Mouse (Mus musculus) thymus, adult 2 months (tissue): ENCODE measurements around the gene Pkd1l1. TPM values are rescaled to one million over a fixed set of nuclear protein-coding genes. Genes with fewer than 3 reads are reported as not detected.

Source experiments
- DNase-seq: peaks from one replicate; pipeline ENCODE4 v3.0.0; 2021
- H3K27ac ChIP-seq: fragments of 200-500 bp; 2 replicates; pipeline ENCODE4 v1.5.1; 2012; ENCODE audit warnings: low read length, control low read depth; ENCODE audit not compliant: control insufficient read depth, insufficient read depth
- H3K27me3 ChIP-seq: fragments of 200-500 bp; 2 replicates; pipeline ENCODE4 v1.6.1; 2012; ENCODE audit warnings: mild to moderate bottlenecking, low read length, moderate library complexity, mixed read lengths; ENCODE audit not compliant: control insufficient read depth, insufficient read depth
- H3K36me3 ChIP-seq: fragments of 200-500 bp; 2 replicates; pipeline ENCODE4 v1.6.1; 2012; ENCODE audit warnings: mild to moderate bottlenecking, low read length, moderate library complexity; ENCODE audit not compliant: control insufficient read depth, insufficient read depth
- H3K4me1 ChIP-seq: fragments of 200-500 bp; replicated peaks from 2 replicates; pipeline ENCODE4 v1.6.1; 2012; ENCODE audit warnings: low read length; ENCODE audit not compliant: control insufficient read depth, insufficient read depth
- H3K4me3 ChIP-seq: fragments of 200-500 bp; 2 replicates; pipeline ENCODE4 v1.5.1; 2012; ENCODE audit warnings: mild to moderate bottlenecking, low read length, control low read depth, moderate library complexity; ENCODE audit not compliant: control insufficient read depth, insufficient read depth
- CTCF ChIP-seq: fragments of 200-500 bp; IDR thresholded peaks from 2 replicates; pipeline ENCODE4 v1.5.1; 2012; ENCODE audit warnings: mild to moderate bottlenecking, control low read depth, low read length, moderate library complexity, borderline replicate concordance; ENCODE audit not compliant: control insufficient read depth, poor library complexity, insufficient read depth; ENCODE audit errors: extremely low read depth
- POLR2A ChIP-seq: fragments of 200-500 bp; IDR thresholded peaks from 2 replicates; pipeline ENCODE4 v1.6.1; 2012; ENCODE audit warnings: mild to moderate bottlenecking, low read length, control low read depth, moderate library complexity; ENCODE audit not compliant: control insufficient read depth, poor library complexity, insufficient read depth; ENCODE audit errors: extremely low read depth
- WGBS: fragments of 180-500 bp; shearing (Covaris S2); methylation state at CpG from one replicate; pipeline ENCODE4 v1.1.7; 2018; 5-methylcytosine and 5-hydroxymethylcytosine counted together
- polyA plus RNA-seq: library from polyadenylated mRNA; depleted of rRNA; stranded (reverse); fragments of >200 nt; gene quantifications from 2 replicates; pipeline ENCODE4 v1.2.3, GENCODE M21; 2012

Gene Pkd1l1
- polyA plus RNA-seq, 1 experiment: 0.30 TPM

DNA sequence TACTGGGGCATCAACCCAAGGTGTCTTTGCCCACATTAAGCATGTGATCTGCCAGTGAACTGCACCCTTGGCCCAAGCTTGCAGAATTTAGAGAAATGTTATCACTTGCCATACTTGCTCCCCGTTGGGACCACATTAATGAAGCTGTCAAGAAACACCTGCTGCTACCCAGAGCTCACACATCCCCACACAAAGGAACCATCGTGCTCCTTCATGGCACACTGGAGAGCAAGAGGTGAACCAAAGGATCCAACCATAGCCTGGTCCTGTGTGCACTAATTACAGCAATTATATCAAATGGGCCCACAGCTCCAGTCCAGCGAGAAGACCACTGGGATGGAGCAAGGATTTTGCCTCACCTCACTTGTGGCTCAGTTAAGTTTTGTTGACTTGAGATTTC, 114.0 kb downstream of the Pkd1l1 start:
- DNase-seq: no peak
- no peaks in the 10 kb centered on the region for H3K27me3 ChIP-seq
- no peak overlapping the region for H3K27ac ChIP-seq
- WGBS: 43% methylated on average over 3 of the region's 3 CpGs
- H3K4me3 ChIP-seq: no peak overlapping the region
- no peak for TF ChIP-seq POLR2A
- H3K4me1 ChIP-seq: no peaks in the 10 kb centered on the region
- no peaks in the 10 kb centered on the region for H3K36me3 ChIP-seq

DNA sequence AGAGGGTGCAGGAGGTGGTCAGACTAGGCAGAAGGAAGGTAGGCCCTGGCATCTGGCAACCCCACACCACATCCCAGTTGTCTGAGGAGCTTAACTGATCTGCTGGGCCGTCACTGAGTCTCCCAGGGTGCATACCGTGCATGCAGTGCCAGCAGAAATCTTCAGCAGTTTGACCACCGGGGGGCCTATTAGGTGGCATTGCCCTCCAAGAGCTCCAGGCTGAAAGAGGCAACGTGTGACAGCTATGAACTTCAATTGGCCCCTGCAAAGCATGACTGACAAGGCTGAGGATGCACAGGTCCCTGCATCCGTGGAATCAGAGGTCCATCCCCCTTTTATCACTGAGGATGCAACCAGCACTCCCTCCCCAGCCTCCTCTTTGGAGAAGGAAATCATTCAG, 116.9 kb downstream of the Pkd1l1 start:
- H3K4me3 ChIP-seq: no peak overlapping the region
- no peaks in the 10 kb centered on the region for H3K4me1 ChIP-seq
- no peak for DNase-seq
- no peak overlapping the region for H3K27ac ChIP-seq
- H3K27me3 ChIP-seq: no peaks in the 10 kb centered on the region
- no peak for TF ChIP-seq CTCF
- no peaks in the 10 kb centered on the region for H3K36me3 ChIP-seq
- WGBS: 75% methylated on average over 5 of the region's 5 CpGs

DNA sequence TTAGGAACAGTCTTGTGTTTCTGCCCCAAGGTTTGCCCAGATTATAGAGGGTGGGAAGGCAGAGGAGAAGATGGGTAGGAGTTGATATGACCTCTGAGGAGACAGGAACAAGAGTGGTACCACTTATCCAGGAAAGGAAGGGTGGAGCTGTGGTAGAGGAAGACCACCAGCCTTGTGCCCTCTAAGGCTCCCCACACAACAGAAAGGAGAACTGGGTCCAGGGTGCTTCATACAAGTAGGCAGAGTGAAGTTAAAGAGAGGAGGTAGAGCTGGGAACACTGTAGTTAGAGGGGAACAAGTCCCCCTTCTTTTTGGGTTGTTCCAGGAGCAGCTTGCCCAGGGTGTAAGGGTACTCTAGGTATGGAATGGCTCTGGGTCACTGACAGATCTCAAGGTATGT, 125.0 kb downstream of the Pkd1l1 start:
- H3K4me1 ChIP-seq: no peaks in the 10 kb centered on the region
- no peaks in the 10 kb centered on the region for H3K27me3 ChIP-seq
- no peak overlapping the region for H3K27ac ChIP-seq
- DNase-seq: no peak
- H3K4me3 ChIP-seq: no peak overlapping the region
- TF ChIP-seq CTCF (no peak), POLR2A (no peak)
- H3K36me3 ChIP-seq: no peaks in the 10 kb centered on the region

DNA sequence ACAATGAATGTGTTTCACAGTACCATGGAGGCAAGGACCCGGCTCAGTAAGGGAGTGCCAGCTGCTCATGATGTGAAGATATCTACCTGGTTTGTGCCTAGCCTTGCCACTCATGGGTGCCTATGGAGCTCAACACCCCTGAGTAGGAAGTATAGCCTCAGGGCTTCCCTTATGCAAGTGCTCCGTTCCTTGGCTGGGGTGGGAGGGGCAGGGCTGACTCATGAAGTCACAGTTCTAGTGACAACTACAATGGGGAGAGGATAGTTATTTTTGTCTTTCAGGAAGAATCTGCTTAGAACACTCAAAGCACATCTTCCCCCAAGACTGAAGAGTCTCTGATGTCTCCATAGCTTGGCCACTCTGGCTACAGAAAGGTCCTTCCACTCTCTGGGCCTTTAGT, 125.4 kb downstream of the Pkd1l1 start:
- DNase-seq: no peak
- Histone ChIP-seq H3K27ac (no peak overlapping the region), H3K4me3 (no peak overlapping the region), H3K36me3 (no peaks in the 10 kb centered on the region), H3K4me1 (no peaks in the 10 kb centered on the region), H3K27me3 (no peaks in the 10 kb centered on the region)
- TF ChIP-seq CTCF: no peak
- TF ChIP-seq POLR2A: no peak
- WGBS: 81% methylated on average over 2 of the region's 2 CpGs

DNA sequence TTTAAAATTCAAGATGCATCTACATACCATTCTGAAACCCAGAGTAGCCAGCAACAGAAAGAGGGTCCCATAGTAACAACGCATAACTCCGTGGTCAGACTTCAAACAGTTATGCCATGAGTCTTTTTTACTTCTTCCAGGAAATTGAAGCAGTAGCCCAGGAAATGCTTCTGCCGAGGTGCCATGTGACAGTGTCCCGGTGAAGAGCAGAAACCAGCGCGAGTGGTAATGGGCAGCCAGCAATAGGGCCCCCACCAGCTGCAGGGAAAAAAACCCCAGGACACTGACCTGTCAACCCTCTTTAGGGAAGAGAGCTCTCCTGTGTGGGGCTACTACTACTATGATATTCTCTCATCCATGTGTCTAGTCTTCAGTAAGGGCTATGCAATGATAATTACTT, 136.9 kb downstream of the Pkd1l1 start:
- no peaks in the 10 kb centered on the region for H3K36me3 ChIP-seq
- DNase-seq: no peak
- no peaks in the 10 kb centered on the region for H3K4me1 ChIP-seq
- H3K27ac ChIP-seq: no peak overlapping the region
- no peaks in the 10 kb centered on the region for H3K27me3 ChIP-seq
- 87% methylated on average over 6 of the region's 6 CpGs for WGBS
- TF ChIP-seq CTCF: no peak
- TF ChIP-seq POLR2A: no peak
- no peak overlapping the region for H3K4me3 ChIP-seq

DNA sequence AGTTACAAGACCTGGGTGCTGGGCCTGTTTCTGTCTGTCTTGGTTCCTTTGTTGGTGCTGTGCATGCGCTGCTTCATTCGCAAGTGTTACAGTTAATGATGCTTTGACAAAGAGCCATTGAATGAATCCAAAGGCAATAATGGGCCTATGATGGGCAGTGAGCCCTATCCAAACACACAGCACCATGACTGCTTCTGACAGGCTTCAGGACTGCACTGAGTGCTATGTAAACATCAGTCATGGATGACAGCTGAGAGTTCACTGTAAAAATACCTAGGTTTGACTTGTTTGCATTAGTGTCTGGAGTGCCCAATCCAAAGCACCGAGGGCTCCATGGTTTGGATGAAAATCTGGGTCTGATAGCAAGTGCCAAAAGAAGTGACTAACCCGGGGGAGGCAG, 138.9 kb downstream of the Pkd1l1 start:
- no peaks in the 10 kb centered on the region for H3K27me3 ChIP-seq
- no peak for DNase-seq
- no peaks in the 10 kb centered on the region for H3K4me1 ChIP-seq
- H3K27ac ChIP-seq: no peak overlapping the region
- no peaks in the 10 kb centered on the region for H3K36me3 ChIP-seq
- 94% methylated on average over 4 of the region's 4 CpGs for WGBS
- H3K4me3 ChIP-seq: no peak overlapping the region
- no peak for TF ChIP-seq CTCF
- no peak for TF ChIP-seq POLR2A

DNA sequence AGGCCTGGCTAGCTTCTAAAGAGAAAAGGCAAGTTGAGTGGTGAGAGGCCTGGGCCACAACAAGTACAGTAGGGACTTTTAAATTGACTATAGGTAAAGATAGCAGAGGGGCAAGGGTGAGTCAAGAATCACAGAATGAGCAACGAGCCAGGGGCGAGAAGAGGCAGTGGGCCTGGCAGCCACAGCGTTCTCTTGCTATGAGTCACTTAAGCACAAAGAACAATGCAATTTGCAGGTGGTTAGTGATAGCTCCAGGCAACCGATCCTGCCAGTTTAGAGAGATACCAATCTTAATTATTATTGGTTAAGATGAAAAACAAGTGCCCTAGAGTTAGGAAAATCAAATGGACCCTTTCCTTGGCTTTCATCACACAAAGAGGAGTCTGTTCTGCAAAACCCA, 142.5 kb downstream of the Pkd1l1 start:
- Histone ChIP-seq H3K27me3 (no peaks in the 10 kb centered on the region), H3K36me3 (no peaks in the 10 kb centered on the region), H3K4me1 (no peaks in the 10 kb centered on the region), H3K27ac (no peak overlapping the region), H3K4me3 (no peak overlapping the region)
- DNase-seq: no peak
- TF ChIP-seq POLR2A (no peak), CTCF (no peak)
- WGBS: 92% methylated on average over 4 of the region's 4 CpGs
